Mouse (Mus musculus): ENCODE measurements at regions not wholly inside any gene's neighbourhood (a gene's known extent, or its start where the extent isn't known, plus 50 kb on each side); places are given as distances from the start of the nearest gene placed in this dataset.

DNA sequence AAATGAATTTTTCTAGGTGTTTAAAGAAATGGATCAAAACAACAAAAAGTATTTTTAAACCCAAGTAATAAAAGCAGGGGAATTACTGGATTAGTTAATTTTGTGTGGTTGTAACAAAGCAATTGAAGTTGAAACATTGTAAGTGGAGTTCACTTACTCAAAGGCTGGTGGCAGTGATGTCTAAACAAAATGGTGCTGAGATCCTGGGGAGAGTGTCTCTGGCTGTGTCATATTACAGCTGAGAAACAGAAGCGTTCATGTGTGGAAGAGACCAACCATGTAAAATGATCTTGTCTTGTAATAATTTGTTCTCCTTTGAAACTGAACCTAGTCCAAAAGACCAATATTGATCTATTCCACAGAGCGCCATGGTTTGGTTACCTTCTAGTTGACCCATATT, 525.2 kb upstream of the Fbxo33 start:
- no peak overlapping the region for H3K27ac ChIP-seq (ENCODE audit: low read depth, low read length)
- H3K4me3 ChIP-seq (ENCODE audit: low read depth, low read length), result no peak overlapping the region
- no peaks in the 10 kb centered on the region for H3K9me3 ChIP-seq (ENCODE audit: low read length)
- no peak overlapping the region for H3K9ac ChIP-seq (replicated peaks; ENCODE audit: low read length, poor library complexity, severe bottlenecking)
- ATAC-seq (ENCODE audit: low FRiP score) (no peak), DNase-seq (ENCODE audit: low spot score) (no peak)
- H3K4me1 ChIP-seq (ENCODE audit: insufficient read depth, low read length), result no peaks in the 10 kb centered on the region
- no peak overlapping the region for H3K4me2 ChIP-seq (ENCODE audit: low read depth, low read length, poor library complexity, severe bottlenecking)
- no peaks in the 10 kb centered on the region for H3K27me3 ChIP-seq (ENCODE audit: insufficient read depth, low read length)
- no peak for TF ChIP-seq CTCF (IDR thresholded peaks at IDR 0.05)
- 96% methylated on average over 2 of the region's 2 CpGs for WGBS
- no peaks in the 10 kb centered on the region for H3K36me3 ChIP-seq (ENCODE audit: insufficient read depth, low read length)

DNA sequence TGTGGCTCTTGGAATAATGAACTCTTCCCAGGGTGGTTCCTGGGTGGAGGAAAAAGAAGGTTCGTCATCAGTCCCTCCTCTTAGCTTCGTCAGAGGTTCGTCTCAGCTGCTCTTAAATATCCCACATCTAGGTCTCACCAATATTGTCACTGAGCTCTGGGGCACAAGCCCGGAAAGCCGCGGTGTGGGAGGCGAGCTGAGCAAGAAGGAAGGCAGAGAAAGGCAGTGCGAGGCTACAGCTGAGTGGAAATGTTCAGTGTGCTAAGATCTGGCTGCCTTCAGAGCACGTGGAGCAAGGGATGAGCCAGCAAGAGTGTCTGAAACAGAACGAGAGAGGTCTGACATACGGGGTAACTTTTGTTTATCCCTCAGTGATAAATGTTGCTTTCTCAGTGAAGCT, 523.7 kb upstream of the Fbxo33 start:
- H3K4me3 ChIP-seq (ENCODE audit: low read depth, low read length), result no peak overlapping the region
- H3K4me1 ChIP-seq (ENCODE audit: insufficient read depth, low read length), result no peaks in the 10 kb centered on the region
- H3K27me3 ChIP-seq (ENCODE audit: insufficient read depth, low read length), result no peaks in the 10 kb centered on the region
- H3K36me3 ChIP-seq (ENCODE audit: insufficient read depth, low read length), result no peaks in the 10 kb centered on the region
- DNase-seq (ENCODE audit: low spot score), result no peak
- no peak overlapping the region for H3K27ac ChIP-seq (ENCODE audit: low read depth, low read length)
- no peak for ATAC-seq (ENCODE audit: low FRiP score)
- 88% methylated on average over 11 of the region's 11 CpGs for WGBS
- H3K9ac ChIP-seq (replicated peaks; ENCODE audit: low read length, poor library complexity, severe bottlenecking), result no peak overlapping the region
- no peak for TF ChIP-seq CTCF (IDR thresholded peaks at IDR 0.05)
- no peaks in the 10 kb centered on the region for H3K9me3 ChIP-seq (ENCODE audit: low read length)
- no peak overlapping the region for H3K4me2 ChIP-seq (ENCODE audit: low read depth, low read length, poor library complexity, severe bottlenecking)

DNA sequence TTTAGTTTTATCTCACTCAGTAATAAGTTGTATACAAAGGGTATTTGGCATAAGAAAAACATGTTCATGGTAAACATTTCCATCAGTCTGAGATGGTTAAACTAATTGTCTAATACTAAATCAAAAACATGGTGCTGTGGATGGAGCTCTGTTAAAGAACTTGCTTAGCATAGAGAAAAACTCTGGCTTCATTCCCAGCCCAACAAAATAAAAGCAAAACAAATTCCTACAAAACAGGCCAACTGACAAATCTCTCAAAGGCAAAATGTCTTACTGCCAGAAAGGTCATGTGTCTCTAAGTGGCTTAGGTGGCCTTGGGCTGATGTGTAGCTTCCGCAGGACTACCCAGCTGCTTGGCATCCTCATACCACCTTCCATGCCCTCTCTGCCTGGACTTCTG, 505.4 kb upstream of the Fbxo33 start:
- 63% methylated on average over 1 of the region's 1 CpGs for WGBS
- Histone ChIP-seq H3K9me3 (ENCODE audit: low read length) (no peaks in the 10 kb centered on the region), H3K4me2 (ENCODE audit: low read depth, low read length, poor library complexity, severe bottlenecking) (no peak overlapping the region), H3K27ac (ENCODE audit: low read depth, low read length) (no peak overlapping the region), H3K4me3 (ENCODE audit: low read depth, low read length) (no peak overlapping the region), H3K9ac (replicated peaks; ENCODE audit: low read length, poor library complexity, severe bottlenecking) (no peak overlapping the region), H3K36me3 (ENCODE audit: insufficient read depth, low read length) (no peaks in the 10 kb centered on the region), H3K4me1 (ENCODE audit: insufficient read depth, low read length) (no peaks in the 10 kb centered on the region), H3K27me3 (ENCODE audit: insufficient read depth, low read length) (no peaks in the 10 kb centered on the region)
- no peak for DNase-seq (ENCODE audit: low spot score)
- TF ChIP-seq CTCF (IDR thresholded peaks at IDR 0.05), result no peak
- no peak for ATAC-seq (ENCODE audit: low FRiP score)

DNA sequence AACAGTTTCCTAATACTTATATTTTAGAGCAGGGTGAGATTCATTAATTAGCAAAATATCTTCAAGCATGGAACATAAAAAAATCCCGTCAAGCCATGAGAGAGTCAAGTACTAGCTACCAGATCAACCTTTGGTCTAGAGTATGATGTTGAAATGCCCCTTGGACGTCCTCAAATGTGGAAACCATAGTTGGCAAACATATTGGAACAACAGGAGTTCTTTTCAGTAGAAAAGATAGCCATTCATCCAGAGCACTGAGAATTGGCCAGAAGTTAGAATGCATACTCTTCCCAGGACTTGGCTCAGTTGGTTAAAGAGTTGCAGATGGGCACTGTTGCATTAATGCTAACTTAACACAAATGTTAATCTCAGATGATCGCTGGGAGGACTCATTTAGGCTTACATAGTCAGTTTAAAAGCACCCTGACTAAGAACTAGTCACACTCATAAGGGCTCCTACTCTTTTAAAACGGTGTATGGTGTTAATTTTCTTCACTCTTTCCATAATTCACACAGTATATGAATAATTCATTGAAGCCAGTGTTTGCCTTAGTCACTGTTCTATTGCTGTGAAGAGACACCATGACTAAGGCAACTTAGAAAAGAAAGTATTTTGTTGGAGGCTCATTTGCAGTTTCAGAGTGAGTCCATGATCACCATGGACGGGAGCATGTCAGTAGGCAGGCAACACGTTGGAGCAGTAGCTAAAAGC, 503.1 kb upstream of the Fbxo33 start:
- Histone ChIP-seq H3K9me3 (ENCODE audit: low read length) (no peaks in the 10 kb centered on the region), H3K4me3 (ENCODE audit: low read depth, low read length) (no peak overlapping the region), H3K9ac (replicated peaks; ENCODE audit: low read length, poor library complexity, severe bottlenecking) (no peak overlapping the region), H3K4me1 (ENCODE audit: insufficient read depth, low read length) (no peaks in the 10 kb centered on the region), H3K36me3 (ENCODE audit: insufficient read depth, low read length) (no peaks in the 10 kb centered on the region), H3K27me3 (ENCODE audit: insufficient read depth, low read length) (no peaks in the 10 kb centered on the region), H3K27ac (ENCODE audit: low read depth, low read length) (no peak overlapping the region), H3K4me2 (ENCODE audit: low read depth, low read length, poor library complexity, severe bottlenecking) (no peak overlapping the region)
- no peak for DNase-seq (ENCODE audit: low spot score)
- WGBS, result 73% methylated on average over 6 of the region's 6 CpGs
- ATAC-seq (ENCODE audit: low FRiP score), result no peak
- TF ChIP-seq CTCF (IDR thresholded peaks at IDR 0.05), result no peak

DNA sequence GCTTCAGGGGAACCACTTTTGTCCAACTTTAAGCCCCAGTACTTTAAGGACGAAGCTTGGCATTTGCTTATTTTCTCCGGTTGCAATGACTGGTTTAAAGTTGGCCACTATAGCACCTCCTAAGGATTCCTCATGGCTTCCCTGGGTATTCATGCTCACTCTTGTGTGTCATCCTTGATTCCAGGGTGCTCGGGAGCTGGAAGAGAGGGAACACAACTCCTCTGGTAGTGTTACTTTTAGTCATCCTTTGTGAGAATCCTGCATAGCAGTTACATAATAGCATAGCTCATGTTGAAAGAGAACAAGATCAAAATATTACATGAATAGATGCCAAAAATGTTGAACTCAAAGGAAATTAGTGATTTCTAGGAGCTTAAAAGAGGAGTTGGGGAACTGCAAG, 493.7 kb upstream of the Fbxo33 start:
- DNase-seq (ENCODE audit: low spot score) (no peak), ATAC-seq (ENCODE audit: low FRiP score) (no peak)
- Histone ChIP-seq H3K4me3 (ENCODE audit: low read depth, low read length) (no peak overlapping the region), H3K9me3 (ENCODE audit: low read length) (no peaks in the 10 kb centered on the region), H3K27ac (ENCODE audit: low read depth, low read length) (no peak overlapping the region), H3K4me1 (ENCODE audit: insufficient read depth, low read length) (no peaks in the 10 kb centered on the region), H3K27me3 (ENCODE audit: insufficient read depth, low read length) (no peaks in the 10 kb centered on the region), H3K36me3 (ENCODE audit: insufficient read depth, low read length) (no peaks in the 10 kb centered on the region), H3K9ac (replicated peaks; ENCODE audit: low read length, poor library complexity, severe bottlenecking) (no peak overlapping the region), H3K4me2 (ENCODE audit: low read depth, low read length, poor library complexity, severe bottlenecking) (no peak overlapping the region)
- 62% methylated on average over 3 of the region's 3 CpGs for WGBS
- no peak for TF ChIP-seq CTCF (IDR thresholded peaks at IDR 0.05)

DNA sequence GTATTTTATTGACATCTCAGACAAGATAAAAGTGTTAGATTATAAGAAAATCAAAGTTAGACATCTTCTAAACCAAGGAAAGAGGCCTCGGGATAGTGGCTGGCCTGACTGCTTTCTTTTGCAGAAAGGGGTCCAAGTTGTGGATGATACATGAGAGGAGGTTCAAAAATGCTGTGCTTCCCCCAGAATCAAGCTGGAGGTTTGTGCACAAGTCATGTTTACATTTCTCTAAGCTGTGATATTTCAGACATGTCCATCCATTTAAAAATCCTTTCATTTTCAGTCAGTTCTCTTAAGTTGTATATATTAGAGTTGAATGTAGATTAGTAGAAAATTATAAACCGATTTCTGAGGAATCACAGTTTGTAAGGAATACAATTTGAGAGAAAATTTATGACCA, 463.7 kb upstream of the Fbxo33 start:
- TF ChIP-seq CTCF (IDR thresholded peaks at IDR 0.05), result no peak
- ATAC-seq (ENCODE audit: low FRiP score) (no peak), DNase-seq (ENCODE audit: low spot score) (no peak)
- no peak overlapping the region for H3K9ac ChIP-seq (replicated peaks; ENCODE audit: low read length, poor library complexity, severe bottlenecking)
- H3K36me3 ChIP-seq (ENCODE audit: insufficient read depth, low read length), result no peaks in the 10 kb centered on the region
- no peak overlapping the region for H3K4me2 ChIP-seq (ENCODE audit: low read depth, low read length, poor library complexity, severe bottlenecking)
- H3K27ac ChIP-seq (ENCODE audit: low read depth, low read length), result no peak overlapping the region
- no peak overlapping the region for H3K4me3 ChIP-seq (ENCODE audit: low read depth, low read length)
- WGBS, result 94% methylated on average over 2 of the region's 2 CpGs
- H3K27me3 ChIP-seq (ENCODE audit: insufficient read depth, low read length), result no peaks in the 10 kb centered on the region
- no peaks in the 10 kb centered on the region for H3K4me1 ChIP-seq (ENCODE audit: insufficient read depth, low read length)
- H3K9me3 ChIP-seq (ENCODE audit: low read length), result no peaks in the 10 kb centered on the region
